Mouse (Mus musculus) c-Kit-negative CD71-positive TER-119-positive erythroid progenitor cells, embryonic 14.5 days (primary cell): ENCODE results near the gene Avil.

Experiments used
- DNase-seq: peaks from one replicate; pipeline ENCODE4 v3.0.0-alpha.2; 2013; ENCODE audit warnings: low read depth, low spot score

Gene Avil

DNA sequence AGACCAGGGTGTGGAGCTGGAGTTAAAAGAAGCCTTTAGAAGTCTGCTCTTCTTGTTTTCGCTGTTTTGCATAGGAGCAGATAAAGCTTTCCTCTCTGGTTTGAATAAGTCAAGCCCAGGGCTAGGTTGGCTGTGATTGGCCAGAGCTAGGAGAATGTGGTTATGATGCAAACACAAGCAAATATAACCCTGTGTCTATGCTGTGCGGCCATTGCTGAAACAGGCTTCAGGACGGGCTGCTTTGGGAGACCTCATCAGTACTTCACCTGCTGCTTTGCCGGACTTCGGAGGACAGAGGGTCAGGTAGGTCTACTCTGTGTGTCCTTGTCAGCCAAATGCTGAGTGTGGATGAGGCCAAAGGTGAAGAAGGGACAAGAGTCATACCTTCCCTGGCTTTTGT lies at the start of gene Avil:
Gene Avil (plus strand): TSS at position 181 of the 400 bp plus-strand sequence.
- DNase-seq: no peak

DNA sequence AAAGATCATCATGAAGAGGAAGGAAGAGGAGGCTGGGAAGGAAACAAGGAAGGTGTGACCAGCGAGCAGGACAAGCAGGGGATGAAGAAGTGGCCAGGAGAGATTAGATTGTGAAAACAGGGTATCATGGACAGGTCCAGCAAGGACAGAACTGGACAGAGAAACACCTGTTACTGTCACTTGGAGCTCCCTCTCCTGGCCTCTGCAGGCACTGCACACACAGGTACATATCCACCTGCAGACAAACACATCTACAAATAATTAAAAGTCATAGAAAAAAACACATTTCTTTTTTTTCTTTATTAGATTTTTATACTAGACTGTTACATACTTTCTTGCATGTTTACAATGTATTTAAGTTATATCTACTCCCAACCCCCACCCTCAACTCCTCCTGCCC lies 48.1 kb upstream of the Avil start:
- no peak for DNase-seq

DNA sequence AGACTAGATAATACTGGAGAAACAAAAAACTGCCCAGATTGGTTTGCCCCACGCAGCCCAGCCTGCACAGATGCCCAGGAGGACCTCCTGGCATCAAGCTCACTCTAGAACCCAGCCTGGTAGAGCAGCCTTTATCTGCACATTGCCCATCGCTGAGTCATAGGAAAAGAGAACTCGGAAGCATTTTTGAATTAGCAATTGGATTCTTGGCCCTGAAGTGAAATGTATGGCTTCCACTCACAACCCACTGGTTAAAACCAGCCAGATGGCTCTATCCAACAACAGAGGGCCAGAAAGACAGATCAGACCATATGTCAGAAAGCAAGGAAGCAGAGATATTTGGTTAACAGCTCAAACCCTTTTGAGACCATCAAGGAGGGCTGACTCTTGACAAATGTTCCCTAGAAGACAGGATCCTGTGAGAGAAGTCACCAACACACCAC lies 47.5 kb upstream of the Avil start:
- no peak for DNase-seq

DNA sequence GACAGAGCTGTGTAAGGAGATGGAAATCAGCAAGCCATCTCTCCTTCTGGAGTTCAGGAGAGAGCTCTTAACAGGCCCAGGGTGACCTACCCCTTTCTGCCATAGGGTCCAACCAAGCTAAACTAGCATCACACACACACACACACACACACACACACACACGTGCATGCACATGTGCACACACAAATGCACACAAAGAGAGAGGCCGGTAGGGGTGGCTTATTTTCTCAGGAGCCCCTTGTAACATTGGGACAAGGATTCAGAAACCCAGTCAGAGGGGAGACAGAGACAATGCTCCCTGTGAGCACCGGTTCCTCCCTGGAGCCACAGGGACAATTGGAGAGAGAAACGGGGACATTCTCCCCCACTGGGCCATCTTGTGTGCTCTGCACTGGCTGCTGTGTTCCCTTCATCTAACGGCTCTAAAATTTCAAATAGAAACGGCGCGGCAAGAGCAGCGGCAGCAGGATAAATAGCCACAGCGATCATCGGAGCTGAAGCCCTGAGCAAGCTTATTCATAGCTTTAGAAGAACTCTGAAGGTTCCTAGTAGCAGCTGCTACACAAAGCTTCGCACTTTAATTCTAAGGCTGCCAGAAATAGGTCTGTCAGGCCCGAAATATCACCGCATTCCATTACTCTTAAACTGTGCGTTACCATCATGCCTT lies 43.7 kb upstream of the Avil start:
- no peak for DNase-seq

DNA sequence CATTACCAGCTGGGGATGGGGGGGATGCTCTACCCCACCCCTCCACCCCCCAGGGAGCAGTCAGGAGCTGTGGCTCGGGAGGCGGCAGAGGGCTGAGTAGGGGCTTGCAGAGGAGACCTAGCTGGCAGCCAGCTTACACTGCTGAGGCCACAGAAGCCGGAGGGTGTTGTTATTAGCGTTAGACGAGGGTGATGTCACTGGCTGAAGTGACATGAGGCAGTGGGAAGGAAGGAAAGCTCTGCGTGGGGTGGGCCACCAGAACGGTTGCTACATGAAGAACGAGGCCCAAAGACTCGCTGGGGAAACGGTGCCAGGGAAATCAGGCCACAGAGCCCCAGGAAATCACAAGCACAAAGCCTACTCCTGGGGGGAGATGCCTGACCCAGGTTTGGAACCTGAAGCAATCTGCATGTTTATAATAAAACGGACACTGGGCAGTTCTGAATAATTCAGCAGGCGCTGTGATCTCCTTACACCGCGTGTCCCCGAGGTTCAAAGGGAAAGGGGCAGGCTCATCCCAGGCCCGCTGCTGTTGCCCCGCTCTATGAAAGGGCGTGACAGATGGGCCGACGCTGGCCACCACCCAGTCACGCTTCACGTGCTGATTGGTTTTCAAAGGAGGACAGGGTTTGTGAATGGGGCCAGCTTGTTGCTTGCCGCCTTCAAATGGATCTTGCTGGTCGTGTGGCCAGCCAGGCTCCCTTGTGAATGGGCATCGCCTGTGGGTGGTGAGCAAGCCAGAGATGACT lies 43.0 kb upstream of the Avil start:
- no peak for DNase-seq

DNA sequence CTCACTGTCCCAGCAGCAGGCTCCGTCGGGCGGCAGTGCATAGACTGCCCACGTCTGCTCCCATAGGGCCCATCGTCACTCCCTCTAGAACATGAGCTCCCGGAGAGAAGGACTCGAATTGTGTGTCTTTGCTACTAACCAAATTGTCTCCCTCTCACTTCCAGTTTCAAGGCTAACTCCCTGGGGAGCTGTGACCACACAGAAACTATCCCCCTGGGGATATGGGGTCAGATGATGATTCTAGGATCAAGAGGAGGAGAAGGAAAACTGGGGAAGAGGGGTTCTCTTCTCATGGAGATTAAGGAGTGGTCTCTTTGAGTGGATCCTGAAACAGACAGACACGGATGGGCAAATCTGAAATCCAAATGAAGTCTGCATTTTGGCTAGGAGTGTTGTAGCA lies 40.0 kb upstream of the Avil start:
- DNase-seq: no peak

DNA sequence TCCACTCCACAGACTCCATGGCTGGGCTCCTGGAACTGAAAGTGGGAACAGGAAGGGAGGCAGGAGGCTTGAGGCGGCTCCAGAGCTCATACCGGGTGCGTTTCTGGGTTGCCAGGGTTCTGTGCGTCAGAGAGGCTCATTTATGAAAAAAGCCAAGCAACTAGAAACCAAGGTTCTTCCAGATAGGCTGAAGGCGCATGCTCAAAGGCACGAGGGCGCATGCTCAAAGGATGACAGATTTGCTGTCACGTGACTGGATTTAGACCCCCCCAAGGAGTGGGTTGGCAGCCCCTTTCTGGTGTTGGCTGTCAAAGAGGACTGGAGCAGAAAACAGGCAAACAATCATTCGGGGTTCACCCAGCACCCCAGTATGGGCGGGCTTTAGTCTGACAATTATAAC lies 38.8 kb upstream of the Avil start:
- DNase-seq: no peak

DNA sequence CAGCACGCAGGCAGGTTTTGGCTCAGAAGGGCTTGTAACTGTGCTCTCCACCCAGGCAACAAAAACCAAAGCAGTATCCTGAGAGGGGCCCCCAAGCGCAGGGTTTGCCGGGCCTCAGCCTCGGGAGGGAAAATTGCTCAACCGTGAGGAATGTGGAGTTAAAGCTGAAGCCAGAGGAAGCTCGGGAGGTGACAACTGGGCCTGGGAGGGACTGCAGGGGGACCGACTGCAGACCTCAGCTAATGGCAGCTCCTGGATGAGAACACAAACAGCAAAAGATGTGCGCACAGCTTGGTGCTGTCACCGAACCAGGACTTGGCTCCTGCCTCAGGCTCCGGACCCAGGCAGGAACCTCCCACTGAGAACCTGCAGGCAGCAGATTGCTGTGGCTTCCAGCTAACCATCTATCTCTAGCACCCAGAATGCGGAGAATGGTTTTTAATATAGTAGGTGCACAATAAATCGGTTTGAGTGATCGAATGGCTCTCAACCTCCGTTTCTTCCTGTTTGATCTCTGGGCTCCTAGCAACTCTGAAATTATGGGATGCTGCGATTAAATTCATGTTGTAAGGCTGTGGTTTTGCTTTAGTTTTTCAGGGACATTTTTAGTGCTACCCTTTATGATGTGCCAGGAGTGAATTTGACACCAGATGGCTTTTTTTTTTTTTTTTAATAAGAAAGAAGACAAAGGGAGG lies 38.1 kb upstream of the Avil start:
- DNase-seq: no peak

DNA sequence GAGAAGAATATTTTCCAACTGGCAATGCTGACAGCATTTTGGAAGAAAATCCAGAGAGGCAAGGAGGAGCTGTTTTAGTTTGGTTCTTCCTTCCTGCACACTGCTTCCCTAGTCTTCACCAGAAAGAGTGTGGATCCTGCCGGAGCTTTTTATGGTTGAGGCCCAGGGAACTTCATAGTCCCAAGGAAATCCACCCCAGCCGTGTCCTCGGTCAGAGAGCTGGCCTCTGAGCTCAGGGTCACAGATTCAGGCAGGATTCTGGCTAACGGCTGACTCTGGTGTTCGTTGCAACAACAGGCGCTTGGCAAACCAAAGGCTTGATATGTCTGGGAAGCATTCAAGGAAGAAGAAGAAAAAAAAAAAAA lies 37.6 kb upstream of the Avil start:
- no peak for DNase-seq

DNA sequence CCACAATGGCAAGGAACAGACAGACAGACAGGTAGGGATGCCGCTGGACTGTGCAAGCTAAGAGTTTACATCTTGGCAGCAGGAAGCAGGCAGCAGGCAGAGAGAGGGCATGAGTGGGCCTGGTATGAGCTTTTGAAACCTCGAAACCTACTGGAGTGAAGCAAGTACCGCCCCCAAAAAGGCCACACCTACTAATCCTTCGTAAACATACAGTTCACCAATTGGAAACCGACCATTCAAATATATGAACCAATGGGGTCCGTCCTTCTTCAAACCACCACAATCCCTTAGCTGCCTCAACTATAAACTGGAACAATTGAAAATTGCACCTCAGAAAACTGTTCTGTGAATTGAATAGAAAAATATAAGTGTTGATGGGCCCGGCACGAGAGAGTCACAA lies 36.7 kb upstream of the Avil start:
- DNase-seq: no peak

DNA sequence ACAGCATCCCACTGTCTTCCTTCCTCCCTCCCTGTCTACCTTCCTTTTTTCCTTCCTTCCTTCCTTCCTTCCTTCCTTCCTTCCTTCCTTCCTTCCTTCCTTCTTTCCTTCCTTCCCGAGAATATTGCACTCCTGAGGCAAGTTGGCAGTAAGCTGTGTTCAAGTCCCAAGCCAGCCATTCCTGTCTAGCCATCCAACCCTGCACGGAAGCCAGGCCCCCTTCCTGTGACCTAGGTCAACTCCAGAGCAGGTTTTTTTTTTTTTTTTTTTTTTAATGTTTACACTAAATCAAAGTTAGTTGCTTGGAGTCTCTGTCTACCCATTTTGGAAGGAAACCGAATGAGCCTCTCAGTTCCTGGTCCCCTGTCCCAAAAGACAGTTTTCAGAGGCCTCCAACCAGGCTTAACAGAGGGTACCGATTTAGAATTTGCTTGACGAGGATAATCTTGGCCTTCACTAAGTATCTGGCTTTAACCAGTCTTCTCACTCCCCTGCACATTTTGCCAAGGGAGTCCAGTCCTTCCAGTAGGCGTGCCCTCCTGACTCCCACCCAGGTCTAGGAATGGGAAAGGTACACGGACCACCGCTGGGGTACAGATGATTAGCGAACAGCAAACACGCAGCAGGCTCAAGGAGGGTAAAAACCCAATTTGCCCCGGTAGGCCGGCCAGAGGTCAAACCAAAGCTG lies 29.0 kb upstream of the Avil start:
- DNase-seq: no peak

DNA sequence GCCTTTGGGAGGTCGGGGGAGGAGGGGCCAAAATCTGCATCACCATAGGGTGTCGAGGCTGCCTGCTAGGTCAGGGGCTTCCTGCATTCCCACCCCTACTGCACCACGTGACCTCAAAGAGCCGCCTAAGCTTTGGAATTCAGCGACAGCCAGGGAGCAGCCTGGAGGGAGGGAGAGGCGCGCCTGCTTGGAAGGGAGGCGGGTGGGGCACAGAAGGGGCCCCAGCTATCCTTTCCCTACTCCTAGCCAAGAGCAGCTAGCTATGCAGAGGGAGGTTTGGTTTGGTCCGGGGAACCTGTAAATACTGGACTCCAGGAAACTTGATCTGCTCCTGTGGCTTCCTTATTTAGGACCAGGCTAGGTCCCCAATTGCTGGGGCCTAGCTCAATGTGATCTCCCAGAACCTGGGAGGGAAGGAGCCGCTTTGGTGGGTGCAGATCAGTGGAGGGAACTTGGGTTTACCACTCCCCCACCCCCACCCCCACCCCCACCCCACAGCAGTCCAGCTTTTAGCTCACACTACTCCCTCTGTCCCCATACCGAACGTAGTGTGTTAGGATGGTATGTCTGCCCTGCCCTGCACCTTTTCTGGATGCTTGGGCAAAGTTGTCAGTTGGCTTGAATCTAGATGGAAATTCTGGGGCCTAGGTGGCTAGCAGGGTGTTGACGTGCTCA lies 28.3 kb upstream of the Avil start:
- no peak for DNase-seq

DNA sequence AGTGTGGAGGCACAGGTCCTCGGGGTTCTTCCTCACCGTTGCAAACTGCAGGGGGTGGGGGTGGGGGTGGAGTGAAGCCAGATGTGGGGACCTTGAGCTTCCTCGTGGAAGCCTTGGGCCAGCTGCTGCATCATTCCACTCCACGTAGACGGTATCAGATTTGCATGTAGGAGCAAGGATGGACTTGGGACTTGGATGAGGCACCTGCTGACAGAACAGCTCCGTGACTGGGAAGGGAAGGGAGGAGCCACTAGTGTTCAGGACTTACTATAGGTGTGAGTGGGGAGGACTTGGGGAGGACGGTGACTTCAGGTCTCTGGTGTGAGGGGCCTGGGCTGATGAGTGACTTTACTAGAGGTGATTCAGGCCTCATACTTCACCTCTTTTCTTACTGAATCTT lies 27.5 kb upstream of the Avil start:
- no peak for DNase-seq

DNA sequence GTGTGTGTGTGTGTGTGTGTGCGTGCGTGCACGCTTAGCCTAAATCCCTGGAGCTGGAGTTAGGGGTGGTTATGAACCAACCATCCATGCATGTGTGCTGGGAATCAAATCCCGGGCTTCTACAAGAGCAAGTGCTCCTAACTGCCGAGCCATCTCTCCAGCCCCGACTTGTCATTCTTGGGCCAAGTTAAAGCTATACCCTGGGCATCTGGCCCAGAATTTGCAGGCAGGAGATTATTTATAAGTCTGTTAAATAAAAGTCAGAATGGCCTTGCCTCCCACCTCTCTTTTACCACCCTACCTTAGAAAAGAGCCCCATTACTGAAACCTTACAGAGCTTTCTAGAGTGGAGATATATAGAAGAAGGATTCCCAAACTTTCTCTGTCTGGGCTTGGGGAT lies 24.8 kb upstream of the Avil start:
- DNase-seq: no peak

DNA sequence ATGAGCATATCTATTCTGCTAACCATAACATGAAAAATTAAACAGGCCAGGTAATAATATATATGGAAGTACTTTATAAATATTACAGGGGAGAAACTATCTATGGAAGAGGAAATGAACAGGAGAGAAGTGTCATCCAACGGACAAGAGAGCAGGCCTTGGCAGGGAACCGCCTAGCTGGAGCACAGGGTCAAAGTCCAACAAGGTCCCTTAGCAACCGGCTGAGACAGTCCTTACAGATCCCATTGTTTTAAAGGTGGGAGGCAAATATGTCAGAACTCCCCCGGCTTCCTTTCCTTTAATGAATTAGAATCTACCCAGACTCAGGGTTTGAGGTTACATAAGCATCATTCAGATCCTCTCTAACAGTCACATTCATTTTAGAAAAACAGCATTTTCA lies 23.4 kb upstream of the Avil start:
- no peak for DNase-seq

DNA sequence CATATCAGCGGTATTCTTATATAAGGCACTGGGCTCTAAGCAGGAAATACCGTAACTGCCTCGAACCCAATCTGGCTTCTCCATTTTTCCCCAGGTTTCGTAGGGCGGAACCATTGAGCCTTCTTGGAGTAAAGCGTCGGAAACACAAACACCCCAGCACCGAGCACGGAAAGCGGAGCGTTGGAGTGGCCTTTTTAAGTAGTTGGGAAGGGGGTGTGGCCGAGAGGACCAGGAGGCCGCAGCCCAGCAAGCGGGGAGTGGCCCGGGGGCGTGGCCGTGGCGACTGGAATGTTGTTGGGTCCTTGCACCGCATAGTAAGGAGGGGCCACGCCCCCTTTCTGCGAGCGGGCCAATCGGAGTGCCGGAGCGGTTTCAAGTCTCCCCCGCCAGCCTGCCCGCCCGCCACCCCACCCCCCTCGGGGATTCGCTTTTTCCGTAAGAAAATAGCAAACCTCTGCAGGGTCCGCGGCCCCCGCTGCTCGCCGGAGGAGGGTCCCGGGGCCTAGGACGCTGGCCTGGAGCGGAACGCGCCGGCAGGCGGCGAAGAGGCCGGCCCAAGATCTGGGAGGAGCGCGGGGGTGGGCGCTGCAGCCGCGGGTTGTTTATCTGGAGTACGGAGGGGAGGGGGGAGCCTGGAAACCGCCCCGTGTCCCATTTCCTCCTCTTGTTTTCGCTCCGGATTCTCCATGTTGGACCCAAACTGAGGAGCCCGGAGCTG lies 22.1 kb upstream of the Avil start, which contains the start of gene Ctdsp2:
Gene Ctdsp2 (plus strand): TSS at position 441 of the 718 bp plus-strand sequence.
- DNase-seq: peak; percentile 98

DNA sequence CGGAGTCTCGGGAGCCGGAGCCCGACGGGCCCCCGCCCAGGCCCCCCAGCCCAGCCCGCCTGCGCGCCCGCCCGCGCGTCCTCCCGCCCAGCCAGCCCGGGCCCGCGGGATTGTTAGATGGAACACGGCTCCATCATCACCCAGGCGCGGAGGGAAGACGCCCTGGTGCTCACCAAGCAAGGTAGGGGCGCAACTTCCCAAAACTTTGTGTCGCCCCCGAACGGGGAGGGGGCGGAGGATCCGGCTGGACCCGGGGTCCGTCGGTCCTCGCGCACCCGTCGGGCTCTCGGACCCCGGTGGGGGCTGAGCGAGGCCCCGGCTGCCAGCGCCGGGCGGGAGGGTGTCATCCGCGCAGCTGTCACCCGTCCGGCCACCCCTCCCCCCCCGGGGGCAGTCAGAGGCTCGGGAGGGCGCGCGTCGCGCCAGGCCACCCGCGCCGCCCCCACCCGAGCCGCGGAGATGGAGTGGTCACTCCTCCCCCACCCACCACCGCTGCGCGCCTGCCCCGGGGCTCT lies 21.3 kb upstream of the Avil start:
- no peak for DNase-seq

DNA sequence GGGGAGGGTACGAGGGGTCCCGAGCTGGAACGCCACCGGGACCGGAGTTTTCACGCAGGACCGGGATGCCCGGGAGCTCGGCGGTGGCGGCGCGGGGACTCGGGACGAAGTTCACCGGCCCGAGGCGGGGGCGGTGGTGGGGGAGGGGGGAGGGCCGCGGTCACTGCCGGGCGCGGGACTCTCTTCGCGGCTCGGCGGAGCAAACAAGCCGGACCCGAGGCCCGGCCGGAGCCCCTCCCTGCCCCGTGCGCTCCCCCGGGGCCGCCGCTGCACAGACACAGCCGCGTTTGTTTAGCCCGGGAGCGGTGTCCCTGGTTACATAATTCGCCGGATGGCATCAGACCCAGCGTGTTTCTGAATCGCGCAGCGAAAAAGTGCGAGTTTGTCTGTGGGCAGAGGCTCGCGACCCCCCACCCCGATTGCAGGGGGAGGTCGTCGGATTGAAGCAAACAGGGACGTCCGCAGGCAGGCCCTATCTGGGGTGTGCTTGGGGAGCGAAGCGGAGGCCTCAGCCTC lies 20.8 kb upstream of the Avil start:
- no peak for DNase-seq

DNA sequence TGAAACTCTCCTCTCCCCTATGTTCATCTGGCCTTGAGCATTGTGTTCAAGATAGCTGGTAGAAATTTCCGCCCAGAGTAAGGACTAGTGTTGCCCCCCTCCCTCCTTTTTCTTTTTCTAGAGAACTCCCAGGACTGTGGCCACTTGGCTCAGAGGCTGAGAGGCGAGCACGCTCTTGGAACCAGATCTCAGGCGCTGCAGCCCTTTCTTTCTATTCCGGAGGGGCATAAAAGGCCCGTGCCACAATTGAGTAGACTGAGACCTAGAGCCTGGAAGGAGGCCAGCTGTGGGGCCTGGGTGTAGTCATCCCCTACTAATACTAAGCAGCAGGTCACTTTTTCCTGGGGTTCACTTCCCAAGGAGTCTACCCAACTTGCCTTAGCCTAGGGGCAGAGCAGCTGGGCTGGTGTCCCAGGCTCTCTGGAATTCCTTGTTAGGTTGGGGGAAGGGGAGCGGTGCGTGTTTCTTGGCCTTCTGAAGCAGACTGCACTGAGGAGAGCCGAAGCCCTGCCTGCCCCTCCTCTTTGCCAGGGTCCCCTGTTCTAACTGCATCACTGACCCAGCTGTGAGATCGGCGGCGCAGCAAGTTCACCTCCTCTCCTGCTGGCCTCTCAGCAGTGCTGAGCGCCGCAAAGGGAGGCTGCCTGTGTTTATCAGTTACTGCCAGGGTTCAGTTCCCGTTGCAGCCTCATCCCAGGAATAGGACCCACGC lies 20.1 kb upstream of the Avil start:
- DNase-seq: no peak
